Mouse (Mus musculus) B cell, adult 2 months (primary cell): ENCODE data around the gene Cpa4.

Experiments used
- DNase-seq, 2 experiments: peaks; one replicate each; pipeline ENCODE4 v3.0.0; 2022

Cpa4 gene

DNA sequence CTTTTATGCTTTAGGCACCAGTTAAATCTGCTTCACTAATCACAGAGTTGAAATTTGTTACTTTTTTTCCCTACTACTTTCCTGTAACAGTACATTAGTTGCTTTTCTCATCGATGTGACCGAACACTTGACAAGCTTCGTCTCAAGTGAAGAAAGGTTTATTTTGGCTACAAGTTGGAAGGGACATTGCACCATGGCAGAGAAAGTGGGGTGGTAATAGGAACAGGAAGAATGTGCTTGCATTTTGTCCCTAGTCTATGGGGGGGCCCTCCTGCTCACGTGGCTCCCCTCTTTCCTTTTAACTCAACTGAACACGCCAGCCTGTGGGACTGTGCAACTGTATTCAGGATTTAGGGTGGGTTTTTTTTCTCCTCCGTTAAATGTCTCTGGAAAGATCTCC lies 15.5 kb upstream of the Cpa4 start:
- DNase-seq = no peak

DNA sequence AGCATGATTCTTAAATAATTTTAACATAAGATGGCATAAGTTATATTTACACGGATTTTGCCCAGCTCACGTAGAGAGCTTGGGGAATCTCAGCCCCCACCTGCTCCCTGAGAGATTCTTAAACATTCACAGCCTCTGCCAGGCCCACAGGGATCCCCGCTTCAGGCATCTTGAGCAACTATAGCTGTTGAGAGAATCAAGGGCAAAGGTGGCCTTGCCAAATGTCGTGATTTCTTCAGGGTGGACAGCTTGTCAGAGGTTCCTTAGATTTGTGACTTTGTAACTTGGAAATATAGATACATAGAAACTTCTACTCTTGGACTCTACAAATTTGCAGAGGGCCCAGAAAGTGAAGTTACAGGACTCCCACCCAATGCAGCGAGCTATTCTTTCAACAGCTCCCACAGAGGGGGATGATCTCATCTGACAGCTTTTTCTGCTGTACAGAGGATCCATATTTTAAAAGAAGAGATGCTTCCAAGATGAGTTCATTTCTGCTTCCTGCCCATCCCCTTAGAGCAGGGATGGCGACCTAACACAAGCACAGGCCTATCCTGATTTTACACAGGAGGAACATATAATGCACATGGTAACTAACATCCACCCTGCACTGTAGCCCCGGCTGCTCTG lies 14.7 kb upstream of the Cpa4 start:
- no peak for DNase-seq

DNA sequence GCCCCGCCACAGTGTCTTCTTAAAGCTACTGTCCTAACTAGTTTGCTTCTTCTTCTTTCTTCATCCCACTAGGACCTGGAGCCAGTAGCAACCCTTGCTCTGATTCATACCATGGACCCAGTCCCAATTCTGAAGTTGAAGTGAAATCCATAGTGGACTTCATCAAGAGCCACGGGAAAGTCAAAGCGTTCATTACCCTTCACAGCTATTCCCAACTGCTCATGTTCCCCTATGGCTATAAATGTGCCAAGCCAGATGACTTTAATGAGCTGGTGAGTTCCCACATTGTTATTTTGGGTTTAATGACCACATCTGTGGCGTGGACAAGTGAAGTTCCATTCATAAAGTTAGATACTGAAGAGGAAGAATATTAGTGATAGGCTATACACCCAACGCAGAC lies 14.1 kb upstream of the Cpa4 start:
- no peak for DNase-seq

DNA sequence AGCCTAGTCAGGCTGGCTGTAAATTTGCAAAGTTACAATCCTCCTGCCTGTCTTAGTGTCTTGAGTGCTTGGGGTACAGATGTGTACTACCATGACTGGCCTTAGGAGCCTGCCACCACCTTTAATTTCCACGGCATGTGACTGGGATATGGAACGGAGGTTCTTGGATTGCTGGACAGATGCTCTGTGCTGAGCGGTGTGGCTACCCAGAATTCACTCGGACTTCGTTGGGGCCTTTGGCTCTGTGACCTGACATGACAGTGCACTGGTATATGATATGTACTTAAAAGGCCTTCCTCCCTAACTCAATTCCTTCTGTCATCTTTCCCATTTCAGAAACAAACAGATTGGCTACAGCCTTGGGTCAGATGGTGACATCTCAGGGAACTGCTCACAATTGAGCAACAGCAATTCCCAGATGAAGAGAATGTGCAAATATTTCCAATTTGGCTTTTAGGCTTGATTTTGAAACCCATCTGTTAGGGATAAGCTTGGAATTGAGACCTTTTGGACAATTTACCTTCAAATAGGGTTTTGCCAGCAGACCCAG lies 13.5 kb upstream of the Cpa4 start:
- DNase-seq = no peak

DNA sequence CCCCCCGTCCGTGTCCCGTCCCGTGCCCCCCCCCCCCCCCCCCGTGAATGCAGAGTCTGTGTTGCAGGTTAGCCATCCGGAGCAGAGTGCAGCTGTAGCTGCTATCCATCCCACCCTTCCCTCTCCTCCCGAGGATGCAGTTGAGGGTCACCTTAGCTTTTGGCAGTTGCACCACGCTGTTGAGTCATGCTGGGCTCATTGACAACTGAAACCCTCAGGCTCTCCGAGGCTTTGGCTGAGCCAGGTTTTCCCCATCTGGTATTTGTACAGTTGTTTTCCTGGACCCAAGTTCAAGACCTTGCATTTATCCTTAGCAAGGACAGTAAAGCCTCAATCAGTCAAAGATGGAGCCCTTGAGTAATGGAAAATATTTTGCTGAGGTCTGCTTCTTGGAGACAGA lies 12.1 kb upstream of the Cpa4 start:
- no peak for DNase-seq

DNA sequence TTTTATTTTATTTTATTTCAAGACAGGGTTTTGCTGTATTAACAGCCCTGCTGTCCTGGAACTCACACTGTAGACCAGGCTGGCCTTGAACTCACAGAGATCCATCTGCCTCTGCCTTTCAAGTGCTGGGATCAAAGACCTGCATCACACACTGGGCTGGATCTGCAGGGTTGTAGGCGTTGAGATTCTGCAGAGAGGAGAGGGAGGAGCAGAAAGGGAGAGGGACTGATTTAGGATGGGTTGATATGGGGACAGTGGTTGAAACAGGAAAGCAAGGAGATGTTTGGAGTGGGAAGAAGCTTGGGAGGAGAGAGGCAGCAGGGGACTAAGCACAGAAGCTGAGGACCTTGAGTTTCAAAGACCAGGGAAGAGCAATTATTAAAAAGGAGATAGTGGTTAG lies 8.4 kb upstream of the Cpa4 start:
- no peak for DNase-seq

DNA sequence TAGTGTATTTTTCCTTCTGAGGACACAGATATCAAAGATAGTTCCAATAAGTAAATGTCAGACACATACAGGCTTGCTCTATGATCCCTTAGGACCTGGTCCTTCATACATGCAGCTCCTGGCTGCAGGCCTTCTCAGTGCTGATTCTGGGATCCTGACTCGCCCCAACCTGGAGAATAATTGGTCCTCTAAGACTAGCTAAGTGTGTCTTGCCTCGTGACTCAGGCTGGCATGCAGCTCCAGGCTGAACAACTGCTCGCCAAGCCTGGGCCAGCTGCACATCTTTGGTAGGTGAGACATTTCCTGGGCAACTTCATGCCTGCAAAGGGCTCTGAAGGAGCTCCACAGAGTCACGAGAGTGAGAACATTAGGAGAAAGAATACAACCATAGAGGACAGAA lies 6.0 kb upstream of the Cpa4 start:
- no peak for DNase-seq

DNA sequence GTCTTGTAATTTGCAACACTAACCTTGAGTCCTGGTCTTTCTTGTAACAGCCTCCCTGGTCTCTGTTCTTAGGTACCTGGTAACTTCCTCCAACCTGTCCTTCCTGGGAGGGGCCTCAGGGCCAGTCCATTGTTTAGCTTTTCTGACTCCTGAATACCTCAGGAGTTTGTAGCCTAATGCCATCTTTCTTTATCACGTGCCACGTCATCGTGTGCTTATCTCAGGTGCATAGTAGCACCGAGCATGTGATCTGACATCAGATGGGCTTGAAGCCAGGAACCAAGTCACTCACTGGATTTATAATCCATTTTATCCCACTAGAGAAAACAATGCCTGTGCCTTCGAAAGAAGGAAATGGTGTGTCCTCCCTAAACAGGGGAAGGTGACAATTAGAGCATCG lies 4.6 kb upstream of the Cpa4 start:
- no peak for DNase-seq

DNA sequence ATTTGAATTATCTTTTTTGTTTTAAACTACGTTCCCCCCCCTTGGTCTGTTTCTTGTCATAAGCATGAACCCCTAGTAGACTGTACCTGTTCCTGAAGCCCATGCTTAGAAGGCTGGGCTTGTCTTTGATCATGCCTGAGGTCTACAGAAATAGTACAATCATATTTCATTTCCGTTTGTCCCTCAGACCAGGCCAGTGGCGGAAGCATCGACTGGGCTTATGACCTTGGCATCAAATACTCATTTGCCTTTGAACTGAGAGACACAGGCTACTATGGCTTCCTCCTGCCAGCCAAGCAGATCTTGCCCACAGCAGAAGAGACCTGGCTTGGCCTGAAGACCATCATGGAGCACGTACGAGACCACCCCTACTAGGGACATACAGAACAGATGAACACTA lies 4.1 kb upstream of the Cpa4 start:
- DNase-seq = no peak

DNA sequence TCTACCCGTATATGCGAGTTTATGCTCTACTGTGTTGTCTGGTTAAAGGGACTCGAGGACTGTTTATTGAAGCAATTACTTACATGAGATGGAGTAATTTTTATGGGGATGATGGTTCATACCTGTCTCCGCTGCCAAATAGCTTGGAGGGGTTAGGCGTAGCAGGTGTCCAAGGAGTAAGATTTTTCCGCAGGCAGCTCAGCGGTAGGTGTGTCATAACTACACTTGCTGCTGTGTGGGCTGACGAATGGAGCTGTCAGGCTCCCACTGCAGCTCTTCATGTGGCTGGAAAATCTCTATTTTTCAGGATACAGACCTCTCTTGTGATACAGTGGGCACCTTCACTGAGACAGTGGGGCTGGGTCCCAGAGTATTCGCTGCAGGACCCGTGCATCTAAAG lies 1.2 kb downstream of the Cpa4 start:
- no peak for DNase-seq

DNA sequence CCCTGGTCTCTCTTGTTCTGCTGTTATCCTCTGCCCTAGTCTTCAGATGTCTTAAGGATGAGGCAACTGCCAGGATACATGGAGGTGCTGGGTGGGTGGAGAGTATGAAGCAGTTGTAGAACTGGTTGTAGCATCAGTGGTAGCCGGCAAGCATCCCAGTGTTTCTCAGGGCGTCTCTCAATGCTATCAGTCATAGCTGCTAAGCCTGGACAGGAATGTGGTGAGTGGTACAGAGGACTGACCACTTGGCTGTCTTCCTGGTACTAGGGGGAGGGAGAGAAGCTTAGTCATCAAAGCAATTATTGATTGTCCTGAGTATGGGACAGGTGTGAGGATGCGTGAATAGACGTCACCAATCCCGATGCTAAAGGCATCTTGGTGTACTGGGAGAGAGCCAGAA lies 1.8 kb downstream of the Cpa4 start:
- DNase-seq = no peak

DNA sequence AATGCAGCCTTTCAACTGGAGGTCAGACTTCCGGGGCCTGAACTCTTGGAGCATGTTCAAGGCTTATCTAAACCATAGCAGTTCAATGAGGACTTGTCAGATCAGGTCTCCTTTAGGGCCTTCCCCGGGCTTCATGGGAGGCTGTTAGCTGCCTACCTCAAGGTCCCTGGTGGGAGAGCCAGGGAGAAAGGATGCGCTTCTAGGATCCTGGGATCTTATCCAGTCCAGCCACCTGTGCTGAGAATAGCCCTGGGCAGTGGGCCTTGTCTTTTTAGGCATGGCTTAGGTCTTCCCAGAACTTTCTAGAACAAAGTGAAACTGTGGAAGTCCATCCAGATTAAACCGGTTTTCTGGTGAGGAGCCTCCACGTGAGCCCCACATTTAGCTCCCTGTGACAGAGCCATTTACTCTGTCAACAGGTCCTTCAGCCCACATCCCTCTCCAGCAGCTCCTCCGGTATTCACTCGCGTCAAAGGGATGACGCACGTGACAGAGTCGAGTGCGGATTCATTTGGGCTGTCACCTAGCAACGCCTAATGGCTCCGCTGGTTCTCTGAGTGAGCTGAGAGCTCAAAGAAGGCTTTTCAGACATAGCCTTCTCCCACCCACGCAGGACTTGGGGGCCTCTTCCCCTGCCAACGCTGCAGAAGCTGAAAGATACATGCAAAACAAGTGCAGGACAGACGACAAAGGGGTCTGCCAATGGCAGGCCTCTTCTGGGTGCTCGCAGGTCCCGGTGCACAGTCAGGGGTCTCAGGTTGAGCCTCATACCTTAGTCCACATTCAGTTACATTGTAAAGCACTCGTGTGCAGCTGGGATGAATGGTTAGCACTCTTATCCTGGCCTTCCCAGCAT lies 4.5 kb downstream of the Cpa4 start:
- DNase-seq = no peak

DNA sequence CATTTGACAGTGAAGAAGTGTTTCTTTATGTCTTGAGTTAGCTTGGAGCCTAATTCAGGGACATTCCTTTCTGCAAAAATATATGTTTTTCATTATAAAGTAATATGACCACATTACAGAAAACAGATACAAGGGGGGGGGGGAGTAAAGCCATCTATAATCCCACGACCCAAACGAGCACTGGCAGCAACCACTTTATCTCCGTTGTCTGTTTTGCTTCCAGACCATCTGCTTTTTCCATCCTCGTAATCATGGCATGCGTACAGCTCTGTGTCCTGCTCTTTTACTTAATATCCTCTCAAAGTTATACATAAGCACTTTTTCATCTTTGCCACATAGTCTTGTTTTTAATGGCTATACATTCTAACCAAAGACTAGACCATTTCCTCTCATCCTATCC lies 5.2 kb downstream of the Cpa4 start:
- DNase-seq = no peak

DNA sequence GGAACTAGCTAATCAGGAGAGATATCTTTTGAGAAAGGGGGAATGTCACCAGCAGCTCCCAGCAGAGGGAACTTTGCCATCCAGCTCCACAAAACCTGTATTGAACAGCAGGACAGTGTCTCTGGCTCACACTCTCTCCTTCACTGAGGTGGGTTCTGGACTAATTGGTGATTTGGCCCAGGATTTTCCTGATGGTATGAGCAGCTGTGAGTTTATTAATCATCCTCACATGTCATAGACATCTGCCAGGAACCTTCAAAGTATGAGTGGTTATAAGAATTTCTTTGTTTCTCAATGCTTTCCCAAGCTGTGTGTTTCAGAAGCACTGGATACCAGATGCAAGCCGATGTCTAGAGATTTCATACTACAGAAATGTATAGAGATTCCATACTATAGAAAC lies 6.8 kb downstream of the Cpa4 start:
- no peak for DNase-seq

DNA sequence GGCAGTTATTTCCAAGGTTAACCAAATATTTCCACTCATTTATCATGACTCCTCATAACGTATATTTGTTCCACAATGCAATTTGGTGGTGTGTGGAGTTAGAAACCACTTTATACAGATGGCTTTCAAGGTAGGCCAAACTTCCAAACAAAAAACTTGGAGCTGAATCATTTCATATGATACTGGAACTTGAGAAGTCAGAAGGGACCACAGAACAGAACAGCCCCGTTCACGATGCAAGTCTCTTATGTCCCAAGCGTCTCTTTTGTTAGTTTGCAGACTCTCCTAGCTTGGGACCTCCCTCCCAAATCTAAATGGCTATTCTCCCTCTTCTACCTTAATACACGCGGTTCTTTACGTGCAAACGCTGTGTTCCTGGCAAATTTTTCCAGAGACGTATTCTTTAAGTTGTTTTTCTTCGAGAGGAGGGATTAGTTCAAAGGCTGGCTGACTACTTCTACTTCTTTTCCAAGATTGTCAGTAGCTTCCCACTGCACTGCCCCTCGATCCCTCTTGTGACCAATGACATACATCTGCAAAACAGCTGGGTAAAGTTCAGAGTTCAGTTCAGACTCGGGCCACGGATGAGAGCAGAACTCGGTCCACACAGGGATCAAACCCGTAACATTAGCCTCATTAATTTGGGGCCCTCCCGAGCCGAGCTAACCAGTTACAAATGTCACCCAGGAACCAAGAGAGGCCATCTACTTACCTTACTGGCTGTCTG lies 8.5 kb downstream of the Cpa4 start:
- no peak for DNase-seq

DNA sequence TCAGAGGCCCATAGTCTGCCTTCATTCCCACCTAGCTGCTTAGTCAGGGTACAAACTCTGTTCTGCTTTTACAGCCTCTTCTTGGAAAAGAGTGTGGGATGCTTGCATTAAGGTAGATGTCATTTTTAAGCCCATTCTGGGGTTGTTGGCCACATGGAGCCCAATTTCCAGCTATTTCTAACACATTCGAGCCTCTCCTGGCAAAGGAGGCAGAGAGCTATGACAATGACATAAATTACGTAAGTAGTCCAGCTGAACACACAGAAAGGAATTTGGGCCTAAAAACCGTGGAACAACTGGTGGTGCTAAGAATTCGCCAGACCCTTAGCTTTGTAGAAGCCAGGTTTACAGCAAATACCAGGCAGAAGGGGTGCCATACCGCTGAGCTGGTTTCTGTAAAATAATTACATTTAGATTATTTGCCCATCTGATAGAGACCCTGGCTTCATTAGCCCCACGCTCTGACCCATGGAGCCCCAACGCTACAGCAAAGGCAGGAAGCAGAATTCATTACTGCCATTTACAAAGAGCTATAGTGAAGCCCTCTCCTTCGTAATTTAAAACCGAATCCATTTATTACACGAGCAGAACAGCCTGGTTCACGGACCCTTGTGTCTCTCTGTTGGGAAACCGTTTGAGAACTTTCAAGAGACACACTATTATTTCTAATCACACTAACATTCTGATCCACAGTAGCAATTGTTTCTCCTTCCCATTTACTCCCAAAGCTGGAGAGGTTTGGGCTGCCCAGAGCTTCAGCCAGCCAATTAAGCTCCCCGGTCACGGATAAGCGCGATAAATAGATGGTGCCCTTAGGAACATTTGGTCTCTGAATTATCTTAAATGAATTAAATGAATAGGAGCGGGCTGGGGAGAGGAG lies 12.0 kb downstream of the Cpa4 start:
- DNase-seq = no peak

DNA sequence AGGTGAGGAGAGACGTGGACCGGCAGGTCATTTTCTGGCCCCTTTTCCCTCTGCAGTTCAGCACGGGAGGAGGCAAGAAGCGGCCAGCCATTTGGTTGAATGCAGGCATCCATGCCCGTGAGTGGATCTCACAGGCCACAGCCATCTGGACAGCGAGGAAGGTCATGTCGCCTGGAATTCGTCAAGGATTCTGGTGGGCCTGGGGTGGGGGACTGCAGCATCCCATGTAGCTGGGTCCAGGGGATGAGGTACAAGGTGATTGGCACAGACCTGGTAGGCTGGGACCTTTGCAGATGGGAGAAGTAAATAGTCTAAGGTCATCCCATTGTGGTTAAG lies 12.6 kb downstream of the Cpa4 start:
- no peak for DNase-seq

DNA sequence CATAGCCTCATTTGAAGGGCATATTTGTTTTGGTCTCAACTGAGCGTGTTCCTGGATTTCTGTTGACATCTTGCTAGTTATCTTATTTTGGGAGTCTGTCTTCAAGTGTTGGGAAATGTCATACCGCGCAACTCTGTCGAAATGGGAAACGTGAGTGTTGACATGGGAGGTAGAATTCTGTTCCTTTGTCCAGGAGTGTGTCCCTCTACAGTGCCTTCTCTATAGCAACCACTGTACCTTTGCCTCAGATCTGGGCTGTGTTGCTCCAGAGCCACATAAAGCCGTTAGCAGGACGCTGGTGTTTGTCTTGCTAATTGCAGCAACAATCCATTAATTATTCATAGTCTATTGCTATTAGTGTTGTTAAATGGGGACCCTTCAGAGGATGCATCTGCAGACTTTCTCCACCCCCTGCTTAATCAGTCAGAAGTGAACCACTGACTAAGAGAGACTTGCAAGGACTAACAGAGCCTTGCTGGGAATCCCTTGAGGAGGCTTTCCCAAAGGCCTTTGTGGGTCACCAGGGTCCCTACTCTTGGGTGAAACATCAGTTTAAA lies 18.8 kb downstream of the Cpa4 start:
- no peak for DNase-seq

DNA sequence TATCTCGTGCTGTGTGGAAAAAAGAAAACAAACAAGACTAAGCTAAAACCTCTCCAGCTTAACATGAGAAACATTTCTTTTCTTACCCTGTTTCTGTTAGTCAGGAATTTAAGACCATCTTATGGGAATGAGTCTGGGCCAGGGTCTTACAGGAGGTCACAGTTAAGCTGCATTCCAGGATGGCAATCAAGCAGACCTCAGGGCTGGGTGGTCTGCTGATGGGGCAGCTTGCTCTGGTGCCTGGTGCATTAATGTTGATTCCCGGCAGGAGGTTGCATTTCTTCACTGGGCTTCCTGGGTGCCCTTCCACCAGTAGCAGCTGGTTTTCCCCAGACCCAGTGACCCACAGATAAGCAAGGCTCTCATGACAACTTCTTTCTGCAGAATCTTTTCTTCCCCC lies 21.6 kb downstream of the Cpa4 start:
- no peak for DNase-seq

DNA sequence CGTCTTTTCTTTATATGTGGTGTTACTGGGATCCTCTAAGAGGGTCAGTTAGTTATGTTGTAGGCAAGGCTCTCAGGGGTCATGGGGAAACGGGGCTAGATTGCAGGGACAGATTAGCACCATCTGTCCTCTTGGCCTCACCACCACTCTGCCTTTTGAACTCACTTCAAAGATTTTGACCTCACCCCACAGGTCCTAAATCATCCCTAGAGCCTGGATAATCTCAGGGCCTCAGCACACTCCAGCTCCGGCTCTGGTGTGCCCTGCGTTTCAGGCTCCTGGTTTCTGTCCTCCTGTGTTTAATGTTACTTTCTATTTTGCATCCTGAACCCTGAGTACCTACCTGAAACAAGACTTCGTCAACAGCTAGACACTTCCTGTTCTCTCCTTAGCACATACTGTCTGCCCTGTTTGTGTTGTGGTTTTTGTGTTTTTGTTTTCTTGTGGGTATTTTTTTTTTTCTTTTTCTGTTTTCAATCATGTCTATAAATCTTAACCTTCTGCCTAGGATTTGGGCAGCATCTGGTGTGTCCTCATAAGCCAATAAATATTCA lies 23.8 kb downstream of the Cpa4 start:
- DNase-seq = no peak

DNA sequence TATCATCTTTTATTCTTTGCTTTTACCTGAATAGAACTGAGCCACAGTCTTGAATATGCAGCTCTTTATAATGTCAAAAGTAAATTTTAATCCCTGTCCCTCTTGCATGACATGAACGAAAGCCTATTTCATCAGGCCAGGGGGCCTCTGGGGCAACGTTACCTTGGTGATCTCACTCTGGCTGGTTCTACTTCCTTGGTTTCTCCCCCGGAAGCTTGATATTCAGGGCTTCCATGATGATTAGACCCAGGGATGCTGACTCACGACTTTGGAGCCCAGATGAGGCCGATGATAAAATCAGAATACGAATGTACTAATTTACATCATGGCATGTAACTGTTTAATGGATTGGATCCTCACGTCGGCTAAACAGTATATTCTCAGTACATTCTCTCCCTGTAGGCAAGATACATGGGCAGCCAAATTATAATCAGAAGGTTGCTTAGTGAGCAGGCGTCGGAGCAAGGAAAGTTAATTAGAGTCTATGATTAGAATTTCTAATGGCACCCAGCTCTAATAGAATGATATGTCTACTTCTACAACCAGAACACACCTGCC lies 24.3 kb downstream of the Cpa4 start:
- DNase-seq = no peak

DNA sequence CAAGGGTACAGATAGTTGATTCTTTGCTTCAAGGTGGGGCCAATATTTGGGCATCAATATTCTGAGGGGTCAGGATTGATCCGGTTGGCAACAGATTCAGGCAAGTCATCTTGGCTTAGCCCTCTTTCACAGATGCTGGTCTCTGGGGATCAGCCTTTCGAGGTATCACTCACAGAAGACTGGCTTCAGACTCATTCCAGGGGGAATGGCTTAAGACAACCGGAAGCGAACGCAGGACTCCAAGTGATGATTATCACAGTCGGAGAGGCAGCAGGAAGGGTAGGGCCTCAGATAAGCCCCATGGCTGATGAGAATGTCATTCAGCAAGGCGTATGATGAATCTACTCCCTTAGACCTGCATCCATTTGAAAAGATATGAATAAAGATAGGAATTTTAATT lies 26.2 kb downstream of the Cpa4 start:
- DNase-seq = no peak
